Mouse (Mus musculus): ENCODE data around the gene Edar.

DNA sequence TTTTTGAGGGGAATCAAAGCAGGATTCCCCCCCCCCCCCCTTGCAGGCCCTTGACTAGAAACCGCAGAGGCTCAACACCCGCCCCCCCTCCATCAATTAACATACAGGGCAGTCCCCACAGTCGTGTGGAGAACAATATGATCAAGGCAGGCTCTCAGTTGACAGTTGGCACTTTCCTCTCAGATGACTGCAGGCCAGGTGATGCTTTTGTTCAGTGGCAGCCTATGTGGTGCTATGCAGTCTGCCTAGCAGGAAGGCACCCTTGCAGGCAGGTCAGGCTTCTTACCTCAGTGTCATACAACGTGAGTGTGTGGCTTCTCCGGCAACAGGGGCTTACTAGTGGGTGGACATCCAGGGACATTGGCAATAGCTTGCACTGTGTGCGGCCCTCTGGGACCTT, 25.1 kb upstream of the Edar start:
- TF ChIP-seq POLR2A (IDR thresholded peaks at IDR 0.05; ENCODE audit: insufficient read depth, low read depth, low read length) (no peak), EP300 (IDR thresholded peaks at IDR 0.05; ENCODE audit: insufficient read depth, low read depth, low read length) (no peak)

Data from heart, adult 2 months (tissue).